Comparison of ENCODE assay signal across 14 mouse cellular contexts in the genomic region with DNA sequence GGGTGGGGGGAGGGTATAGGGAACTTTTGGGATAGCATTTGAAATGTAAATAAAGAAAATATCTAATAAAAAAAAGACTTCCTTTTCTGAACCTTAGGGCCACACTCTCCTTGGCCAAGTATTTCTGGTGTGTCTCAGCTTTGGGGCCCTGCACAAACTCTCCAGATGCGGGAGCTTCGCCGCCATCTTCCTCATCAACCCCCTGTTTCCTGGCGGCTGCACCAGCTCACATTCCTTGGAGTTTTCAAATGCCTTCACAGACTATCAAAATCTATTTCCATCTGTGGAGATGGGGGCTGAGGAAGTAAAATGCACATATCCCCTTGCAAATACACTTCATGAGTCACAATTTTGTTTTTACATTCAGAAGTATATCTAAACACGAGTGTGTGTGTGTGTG.
"Had no signal": no experiment of that assay in that cellular context is flagged by ENCODE, and none has a peak within 500 bp of the region (broad histone marks: within the 10 kb centered on the region; RNA-seq: fewer than 3 reads in every experiment).

No protein-coding gene starts in this region.

- ATAC-seq: liver, embryonic 12.5 days; midbrain, embryonic 16.5 days had no signal

- H3K9ac ChIP-seq: kidney, embryonic 15.5 days; limb, embryonic 15.5 days; liver, embryonic 12.5 days; midbrain, embryonic 12.5 days; neural tube, embryonic 13.5 days had no signal

- H3K4me3 ChIP-seq: kidney, embryonic 15.5 days; limb, embryonic 15.5 days; liver, embryonic 12.5 days; midbrain, embryonic 12.5 days; neural tube, embryonic 13.5 days had no signal

- H3K27ac ChIP-seq: kidney, embryonic 15.5 days; limb, embryonic 15.5 days; liver, embryonic 12.5 days; midbrain, embryonic 12.5 days; neural tube, embryonic 13.5 days had no signal

- DNase-seq: kidney, postnatal 14 days; left cerebral cortex, postnatal 4 days; lung, postnatal 10 days; retina, postnatal 1 day; right cerebral cortex, postnatal 4 days; spleen, adult 18-20 months; thymus, adult 18-20 months; thymus, postnatal 25 days had no signal

- H3K9me3 ChIP-seq: kidney, embryonic 15.5 days; limb, embryonic 15.5 days; liver, embryonic 12.5 days; midbrain, embryonic 12.5 days; neural tube, embryonic 13.5 days had no signal

- H3K27me3 ChIP-seq: limb, embryonic 15.5 days; liver, embryonic 12.5 days; neural tube, embryonic 13.5 days had no signal

- H3K36me3 ChIP-seq: kidney, embryonic 15.5 days; liver, embryonic 12.5 days; midbrain, embryonic 12.5 days; neural tube, embryonic 13.5 days had no signal

- H3K4me1 ChIP-seq: liver, embryonic 12.5 days had no signal

- H3K4me2 ChIP-seq: kidney, embryonic 15.5 days; limb, embryonic 15.5 days; liver, embryonic 12.5 days; midbrain, embryonic 12.5 days; neural tube, embryonic 13.5 days had no signal
